Mouse (Mus musculus): ENCODE data around the gene Ccdc87. TPM values are rescaled to one million over a fixed set of nuclear protein-coding genes. Genes with fewer than 3 reads are reported as not detected.

The Ccdc87 gene
- polyA plus RNA-seq, 1 experiment from 2014 or later, result not detected

DNA sequence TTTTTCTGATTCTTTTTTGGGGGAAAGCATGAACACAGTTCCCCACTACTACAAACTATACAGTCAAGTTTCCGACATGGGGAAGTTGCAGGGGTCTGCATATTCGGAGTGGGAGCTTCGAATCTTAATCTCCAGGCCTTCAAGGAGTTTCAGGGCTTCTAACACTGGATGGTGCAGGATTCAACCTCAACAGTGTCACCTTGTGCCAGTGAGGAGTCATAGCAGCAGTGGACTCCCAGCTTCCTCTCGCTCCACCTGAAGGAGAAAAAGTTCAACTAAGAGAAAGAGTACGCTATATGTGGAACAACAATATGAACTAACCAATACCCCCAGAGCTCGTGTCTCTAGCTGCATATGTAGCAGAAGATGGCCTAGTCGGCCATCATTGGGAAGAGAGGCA lies 8.3 kb downstream of the Ccdc87 start:
- no peak overlapping the region for H3K27ac ChIP-seq (ENCODE audit: low read depth)
- no peak overlapping the region for H3K4me2 ChIP-seq (ENCODE audit: low read length)
- no peaks in the 10 kb centered on the region for H3K9me3 ChIP-seq (ENCODE audit: control insufficient read depth, low read length)
- H3K36me3 ChIP-seq (ENCODE audit: control insufficient read depth, insufficient read depth, low read length), result no peaks in the 10 kb centered on the region
- DNase-seq (ENCODE audit: low spot score), result no peak
- H3K4me1 ChIP-seq (replicated peaks; ENCODE audit: control insufficient read depth, insufficient read depth, low read length), result no peaks in the 10 kb centered on the region
- H3K4me3 ChIP-seq (ENCODE audit: low read depth, low read length), result no peak overlapping the region
- 23% methylated on average over 7 of the region's 7 CpGs for WGBS
- no peak for ATAC-seq (replicated peaks; ENCODE audit: low FRiP score, low TSS enrichment, low read depth)
- no peak overlapping the region for H3K9ac ChIP-seq (ENCODE audit: low read length)
- 0 out of 2 replicates have a peak, but pooled peaks cover 4% of the 10 kb centered on the region for H3K27me3 ChIP-seq (replicated peaks; ENCODE audit: control insufficient read depth, insufficient read depth, low read length)

DNA sequence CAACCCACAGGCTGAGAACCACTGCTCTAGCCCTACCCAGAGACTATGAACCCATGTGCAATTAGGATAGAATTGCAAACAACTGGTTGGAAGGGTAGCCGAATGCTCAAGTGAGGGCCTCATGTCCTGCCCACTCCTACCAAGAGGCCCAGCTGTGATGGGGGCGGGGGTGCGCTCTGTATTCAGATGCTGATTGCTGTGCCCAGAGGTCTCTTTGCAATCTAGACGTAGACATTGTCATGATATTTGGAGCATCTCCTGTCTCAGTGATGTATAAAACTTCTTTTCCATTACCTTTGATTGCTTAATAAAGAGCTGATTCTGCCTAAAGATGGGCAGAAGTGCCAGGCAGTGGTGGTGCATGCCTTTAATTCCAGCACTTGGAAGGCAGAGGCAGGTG lies 10.6 kb downstream of the Ccdc87 start:
- Histone ChIP-seq H3K27me3 (replicated peaks; ENCODE audit: control insufficient read depth, insufficient read depth, low read length) (no peaks in the 10 kb centered on the region), H3K4me1 (replicated peaks; ENCODE audit: control insufficient read depth, insufficient read depth, low read length) (no peaks in the 10 kb centered on the region), H3K36me3 (ENCODE audit: control insufficient read depth, insufficient read depth, low read length) (no peaks in the 10 kb centered on the region), H3K4me3 (ENCODE audit: low read depth, low read length) (no peak overlapping the region), H3K9ac (ENCODE audit: low read length) (no peak overlapping the region), H3K4me2 (ENCODE audit: low read length) (no peak overlapping the region), H3K9me3 (ENCODE audit: control insufficient read depth, low read length) (no peaks in the 10 kb centered on the region), H3K27ac (ENCODE audit: low read depth) (no peak overlapping the region)
- ATAC-seq (replicated peaks; ENCODE audit: low FRiP score, low TSS enrichment, low read depth) (no peak), DNase-seq (ENCODE audit: low spot score) (no peak)
- WGBS, result 54% methylated on average over 4 of the region's 4 CpGs

DNA sequence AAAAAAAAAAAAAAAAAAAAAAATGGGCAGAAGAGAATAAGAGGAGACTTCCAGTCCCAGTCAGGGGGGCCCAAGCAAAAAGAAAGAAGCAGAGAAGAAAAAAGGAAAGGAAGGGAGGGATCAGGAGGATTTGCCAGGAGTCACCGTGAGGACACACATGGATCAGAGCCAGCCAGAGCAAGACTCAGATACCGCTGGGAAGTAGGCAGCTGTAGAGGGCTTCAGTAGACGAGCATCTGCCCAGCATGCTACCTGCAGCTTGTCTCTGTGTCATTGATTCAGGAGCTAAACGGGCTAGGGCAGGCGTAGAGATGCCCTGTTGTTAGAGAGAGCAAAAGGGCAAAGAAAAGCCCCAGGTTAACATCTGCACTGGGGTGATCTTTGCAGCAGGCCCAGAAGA lies 11.1 kb downstream of the Ccdc87 start:
- no peaks in the 10 kb centered on the region for H3K9me3 ChIP-seq (ENCODE audit: control insufficient read depth, low read length)
- no peak overlapping the region for H3K4me3 ChIP-seq (ENCODE audit: low read depth, low read length)
- no peaks in the 10 kb centered on the region for H3K27me3 ChIP-seq (replicated peaks; ENCODE audit: control insufficient read depth, insufficient read depth, low read length)
- DNase-seq (ENCODE audit: low spot score) (no peak), ATAC-seq (replicated peaks; ENCODE audit: low FRiP score, low TSS enrichment, low read depth) (no peak)
- H3K4me2 ChIP-seq (ENCODE audit: low read length), result no peak overlapping the region
- 48% methylated on average over 5 of the region's 5 CpGs for WGBS
- H3K36me3 ChIP-seq (ENCODE audit: control insufficient read depth, insufficient read depth, low read length), result no peaks in the 10 kb centered on the region
- H3K4me1 ChIP-seq (replicated peaks; ENCODE audit: control insufficient read depth, insufficient read depth, low read length), result peaks cover 3% of the 10 kb centered on the region; the same call in 1 of the 2 replicates
- no peak overlapping the region for H3K27ac ChIP-seq (ENCODE audit: low read depth)
- H3K9ac ChIP-seq (ENCODE audit: low read length), result no peak overlapping the region

GRCm38 (mm10) chr19:4854552-4855469 lies 15.6 kb downstream of the Ccdc87 start, which contains the start of gene Ctsf:
Gene Ctsf (plus strand): TSS chr19:4855130.
- WGBS, result 3% methylated on average over 45 of the region's 45 CpGs
- Histone ChIP-seq H3K27me3 (replicated peaks; ENCODE audit: control insufficient read depth, insufficient read depth, low read length) (no peaks in the 10 kb centered on the region), H3K4me2 (ENCODE audit: low read length) (peak within 1 kb of the TSS; percentile 99), H3K9me3 (ENCODE audit: control insufficient read depth, low read length) (no peaks in the 10 kb centered on the region), H3K4me1 (replicated peaks; ENCODE audit: control insufficient read depth, insufficient read depth, low read length) (peaks cover 7% of the 10 kb centered on the region), H3K9ac (ENCODE audit: low read length) (peak within 1 kb of the TSS; percentile 53), H3K27ac (ENCODE audit: low read depth) (peak within 1 kb of the TSS; percentile 27; the same call in 1 of the 2 replicates), H3K4me3 (ENCODE audit: low read depth, low read length) (peak within 1 kb of the TSS; percentile 61), H3K36me3 (ENCODE audit: control insufficient read depth, insufficient read depth, low read length) (no peaks in the 10 kb centered on the region)
- ATAC-seq (replicated peaks; ENCODE audit: low FRiP score, low TSS enrichment, low read depth) (peak; percentile 79), DNase-seq (ENCODE audit: low spot score) (peak; percentile 78)

DNA sequence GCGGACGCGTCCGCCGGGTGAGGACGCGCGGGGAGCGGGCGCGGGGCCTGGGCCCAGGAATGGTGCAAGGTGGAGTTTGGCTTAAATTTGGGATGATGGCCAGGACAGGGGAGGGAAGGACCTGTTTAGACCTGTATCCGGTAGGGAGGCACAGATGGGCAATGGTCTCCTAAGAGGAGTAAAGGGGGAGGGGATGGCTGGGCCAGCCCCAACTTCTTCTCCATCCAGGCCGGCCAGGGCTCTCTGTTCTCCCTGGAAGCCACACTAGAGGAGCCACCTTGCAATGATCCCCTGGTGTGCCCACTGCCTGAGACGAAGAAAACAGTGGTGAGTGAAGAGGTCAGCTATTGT lies 16.3 kb downstream of the Ccdc87 start:
- Histone ChIP-seq H3K36me3 (ENCODE audit: control insufficient read depth, insufficient read depth, low read length) (no peaks in the 10 kb centered on the region), H3K27me3 (replicated peaks; ENCODE audit: control insufficient read depth, insufficient read depth, low read length) (no peaks in the 10 kb centered on the region), H3K4me2 (ENCODE audit: low read length) (peak overlapping the region; percentile 99), H3K9ac (ENCODE audit: low read length) (peak overlapping the region; percentile 53), H3K4me3 (ENCODE audit: low read depth, low read length) (peak overlapping the region; percentile 61), H3K4me1 (replicated peaks; ENCODE audit: control insufficient read depth, insufficient read depth, low read length) (peaks cover 7% of the 10 kb centered on the region), H3K9me3 (ENCODE audit: control insufficient read depth, low read length) (no peaks in the 10 kb centered on the region), H3K27ac (ENCODE audit: low read depth) (peak overlapping the region; percentile 27; the same call in 1 of the 2 replicates)
- 2% methylated on average over 14 of the region's 14 CpGs for WGBS
- ATAC-seq (replicated peaks; ENCODE audit: low FRiP score, low TSS enrichment, low read depth) (peak; percentile 51; the same call in 1 of the 2 replicates), DNase-seq (ENCODE audit: low spot score) (no peak)

- no peak overlapping the region for H3K27ac ChIP-seq (ENCODE audit: low read depth)
- H3K4me3 ChIP-seq (ENCODE audit: low read depth, low read length), result no peak overlapping the region
These were observed 16.8 kb downstream of the Ccdc87 start for GRCm38 (mm10) chr19:4855951-4856350.

GRCm38 (mm10) chr19:4859081-4859480 lies 19.9 kb downstream of the Ccdc87 start:
- H3K27ac ChIP-seq (ENCODE audit: low read depth), result no peak overlapping the region
- no peak for DNase-seq (ENCODE audit: low spot score)
- no peaks in the 10 kb centered on the region for H3K27me3 ChIP-seq (replicated peaks; ENCODE audit: control insufficient read depth, insufficient read depth, low read length)
- no peak overlapping the region for H3K4me2 ChIP-seq (ENCODE audit: low read length)
- ATAC-seq (replicated peaks; ENCODE audit: low FRiP score, low TSS enrichment, low read depth), result no peak
- no peak overlapping the region for H3K4me3 ChIP-seq (ENCODE audit: low read depth, low read length)
- H3K4me1 ChIP-seq (replicated peaks; ENCODE audit: control insufficient read depth, insufficient read depth, low read length), result peaks cover 7% of the 10 kb centered on the region
- no peaks in the 10 kb centered on the region for H3K36me3 ChIP-seq (ENCODE audit: control insufficient read depth, insufficient read depth, low read length)
- H3K9ac ChIP-seq (ENCODE audit: low read length), result no peak overlapping the region
- no peaks in the 10 kb centered on the region for H3K9me3 ChIP-seq (ENCODE audit: control insufficient read depth, low read length)
- WGBS, result 68% methylated on average over 6 of the region's 6 CpGs

More at GRCm38 (mm10) chr19:4855951-4856350, 16.8 kb downstream of the Ccdc87 start:
- 74% methylated on average over 4 of the region's 4 CpGs for WGBS
- Histone ChIP-seq H3K27me3 (replicated peaks; ENCODE audit: control insufficient read depth, insufficient read depth, low read length) (no peaks in the 10 kb centered on the region), H3K36me3 (ENCODE audit: control insufficient read depth, insufficient read depth, low read length) (no peaks in the 10 kb centered on the region), H3K4me1 (replicated peaks; ENCODE audit: control insufficient read depth, insufficient read depth, low read length) (peaks cover 7% of the 10 kb centered on the region), H3K4me2 (ENCODE audit: low read length) (no peak overlapping the region), H3K9me3 (ENCODE audit: control insufficient read depth, low read length) (no peaks in the 10 kb centered on the region), H3K9ac (ENCODE audit: low read length) (no peak overlapping the region)
- no peak for DNase-seq (ENCODE audit: low spot score)
- ATAC-seq (replicated peaks; ENCODE audit: low FRiP score, low TSS enrichment, low read depth), result no peak

- H3K9ac ChIP-seq (ENCODE audit: low read length), result no peak overlapping the region
- no peak overlapping the region for H3K4me3 ChIP-seq (ENCODE audit: low read depth, low read length)
- no peak for DNase-seq (ENCODE audit: low spot score)
- no peaks in the 10 kb centered on the region for H3K4me1 ChIP-seq (replicated peaks; ENCODE audit: control insufficient read depth, insufficient read depth, low read length)
- no peak overlapping the region for H3K27ac ChIP-seq (ENCODE audit: low read depth)
- H3K36me3 ChIP-seq (ENCODE audit: control insufficient read depth, insufficient read depth, low read length), result no peaks in the 10 kb centered on the region
- H3K9me3 ChIP-seq (ENCODE audit: control insufficient read depth, low read length), result no peaks in the 10 kb centered on the region
- no peak overlapping the region for H3K4me2 ChIP-seq (ENCODE audit: low read length)
- no peak for ATAC-seq (replicated peaks; ENCODE audit: low FRiP score, low TSS enrichment, low read depth)
- H3K27me3 ChIP-seq (replicated peaks; ENCODE audit: control insufficient read depth, insufficient read depth, low read length), result peaks cover 4% of the 10 kb centered on the region; the same call in 1 of the 2 replicates
- WGBS, result 64% methylated on average over 6 of the region's 6 CpGs
These were observed 23.9 kb downstream of the Ccdc87 start for GRCm38 (mm10) chr19:4863048-4863447.
